Mouse (Mus musculus) bone marrow macrophage, adult 2 months (primary cell): ENCODE data around the gene Setd1a. TPM values are rescaled to one million over a fixed set of nuclear protein-coding genes. Genes with fewer than 3 reads are reported as not detected.
A peak's percentile ranks its signal among the peaks of the same experiment; 100 is the strongest.
"Not testable (repeated sequence)": the region's sequence is repeated elsewhere in the genome, so short reads cannot be mapped to it uniquely, and the experiment has no call there.

Experiments used
- H3K27ac ChIP-seq: 2 replicates; pipeline ENCODE4 v1.5.1; 2012; ENCODE audit warnings: low read depth, low read length; ENCODE audit not compliant: insufficient read depth
- H3K4me1 ChIP-seq: 2 replicates; pipeline ENCODE4 v1.6.1; 2012; ENCODE audit warnings: low read length; ENCODE audit not compliant: control insufficient read depth, insufficient read depth
- H3K4me3 ChIP-seq: 2 replicates; pipeline ENCODE4 v1.5.1; 2012; ENCODE audit warnings: mild to moderate bottlenecking, low read length, moderate library complexity; ENCODE audit not compliant: insufficient read depth
- CTCF ChIP-seq: IDR thresholded peaks from 2 replicates; pipeline ENCODE4 v1.5.1; 2012; ENCODE audit warnings: low read depth, mild to moderate bottlenecking, low read length, moderate library complexity
- POLR2A ChIP-seq: IDR thresholded peaks from 2 replicates; pipeline ENCODE4 v1.6.1; 2012; ENCODE audit warnings: mild to moderate bottlenecking, low read depth, low read length, borderline replicate concordance
- polyA plus RNA-seq: library from polyadenylated mRNA; stranded (reverse); fragments of >200 nt; gene quantifications from 2 replicates; pipeline ENCODE4 v1.2.4, GENCODE M21; 2012; ENCODE audit not compliant: missing spikeins, insufficient read depth, insufficient read length

Gene Setd1a
- polyA plus RNA-seq, result 28.2 and 30.1 TPM in 2 replicates

- no peak for TF ChIP-seq POLR2A
- TF ChIP-seq CTCF, result no peak
- Histone ChIP-seq H3K27ac (peak within 1 kb of the TSS; percentile 98), H3K4me1 (peaks cover 12% of the 10 kb centered on the region), H3K4me3 (peak within 1 kb of the TSS; percentile 90)
Observed at GRCm38 (mm10) chr7:127776426-127776825, at the start of gene Setd1a. Setd1a (plus strand) TSS chr7:127776670.

- Histone ChIP-seq H3K4me3 (no peak overlapping the region), H3K4me1 (no peaks in the 10 kb centered on the region), H3K27ac (no peak overlapping the region)
- TF ChIP-seq CTCF (no peak), POLR2A (no peak)
Observed at GRCm38 (mm10) chr7:127727898-127728297, 48.6 kb upstream of the Setd1a start.

GRCm38 (mm10) chr7:127730170-127730569, 46.3 kb upstream of the Setd1a start:
- no peak overlapping the region for H3K27ac ChIP-seq
- H3K4me3 ChIP-seq, result no peak overlapping the region
- H3K4me1 ChIP-seq, result no peaks in the 10 kb centered on the region
- no peak for TF ChIP-seq CTCF
- no peak for TF ChIP-seq POLR2A

DNA sequence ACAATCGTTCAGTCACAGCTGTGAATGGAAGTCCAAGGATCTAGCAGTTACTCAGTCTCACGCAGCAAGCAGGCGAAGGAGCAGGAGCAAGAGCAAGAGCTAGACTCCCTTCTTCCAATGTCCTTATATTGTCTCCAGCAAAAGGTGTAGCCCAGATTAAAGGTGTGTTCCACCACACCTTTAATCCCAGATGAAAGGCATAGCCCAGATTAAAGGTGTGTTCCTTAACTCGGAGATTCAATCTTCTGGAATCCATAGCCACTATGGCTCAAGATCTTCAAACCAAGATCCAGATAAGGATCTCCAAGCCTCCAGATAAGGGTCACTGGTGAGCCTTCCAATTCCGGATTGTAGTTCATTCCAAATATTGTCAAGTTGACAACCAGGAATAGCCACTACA, 44.4 kb upstream of the Setd1a start, which contains the start of gene Ctf2:
Ctf2 (minus strand) TSS at position 101 of the 400 bp plus-strand sequence.
- H3K27ac ChIP-seq, H3K4me1 ChIP-seq, H3K4me3 ChIP-seq: not testable (repeated sequence)

DNA sequence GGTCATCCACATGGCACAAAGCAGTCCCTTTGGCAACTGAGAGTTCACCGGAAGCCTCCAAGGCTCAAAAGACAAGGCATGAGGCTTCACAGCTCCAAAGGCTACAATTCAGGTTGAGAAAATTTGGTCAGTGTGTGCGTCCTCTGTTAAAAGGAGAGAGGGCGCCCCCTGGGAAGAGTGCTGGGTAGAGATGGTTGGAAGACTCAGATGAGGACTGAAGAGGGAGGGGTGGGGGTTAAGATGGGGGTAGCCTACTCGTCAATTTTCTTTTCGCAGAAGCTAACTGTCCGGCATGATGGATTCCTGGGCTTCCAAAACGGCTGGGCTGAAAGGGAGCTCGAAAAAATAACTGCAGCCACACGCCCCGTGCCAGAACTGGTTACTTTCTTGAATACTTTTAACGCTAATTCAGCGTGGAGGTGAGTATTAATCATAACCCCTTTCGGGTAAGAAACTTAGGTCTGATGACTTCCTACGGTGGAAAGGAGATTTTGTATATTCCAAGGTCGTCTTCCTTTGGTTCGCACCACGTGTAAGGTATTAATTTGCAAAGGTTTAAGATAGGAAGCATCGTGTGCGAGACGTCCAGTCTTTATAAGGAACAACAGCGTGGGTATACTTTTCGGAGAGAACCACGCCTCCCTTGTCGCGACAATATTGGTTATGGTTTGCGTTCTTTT, 32.0 kb upstream of the Setd1a start, which contains the start of gene Fbxl19:
Fbxl19 (plus strand) TSS at position 178 of the 680 bp plus-strand sequence.
- Histone ChIP-seq H3K4me1 (peaks cover 7% of the 10 kb centered on the region; the same call in 1 of the 2 replicates), H3K27ac (peak within 1 kb of the TSS; percentile 52), H3K4me3 (peak within 1 kb of the TSS; percentile 85)
- TF ChIP-seq CTCF, result no peak; the same call in 1 of the 2 replicates
- TF ChIP-seq POLR2A, result no peak

- peaks cover 9% of the 10 kb centered on the region; the same call in 1 of the 2 replicates for H3K4me1 ChIP-seq
- TF ChIP-seq POLR2A, result no peak
- TF ChIP-seq CTCF, result no peak
- peak overlapping the region; percentile 52 for H3K27ac ChIP-seq
- peak overlapping the region; percentile 85 for H3K4me3 ChIP-seq
Observed at GRCm38 (mm10) chr7:127745251-127745651, 31.2 kb upstream of the Setd1a start.

DNA sequence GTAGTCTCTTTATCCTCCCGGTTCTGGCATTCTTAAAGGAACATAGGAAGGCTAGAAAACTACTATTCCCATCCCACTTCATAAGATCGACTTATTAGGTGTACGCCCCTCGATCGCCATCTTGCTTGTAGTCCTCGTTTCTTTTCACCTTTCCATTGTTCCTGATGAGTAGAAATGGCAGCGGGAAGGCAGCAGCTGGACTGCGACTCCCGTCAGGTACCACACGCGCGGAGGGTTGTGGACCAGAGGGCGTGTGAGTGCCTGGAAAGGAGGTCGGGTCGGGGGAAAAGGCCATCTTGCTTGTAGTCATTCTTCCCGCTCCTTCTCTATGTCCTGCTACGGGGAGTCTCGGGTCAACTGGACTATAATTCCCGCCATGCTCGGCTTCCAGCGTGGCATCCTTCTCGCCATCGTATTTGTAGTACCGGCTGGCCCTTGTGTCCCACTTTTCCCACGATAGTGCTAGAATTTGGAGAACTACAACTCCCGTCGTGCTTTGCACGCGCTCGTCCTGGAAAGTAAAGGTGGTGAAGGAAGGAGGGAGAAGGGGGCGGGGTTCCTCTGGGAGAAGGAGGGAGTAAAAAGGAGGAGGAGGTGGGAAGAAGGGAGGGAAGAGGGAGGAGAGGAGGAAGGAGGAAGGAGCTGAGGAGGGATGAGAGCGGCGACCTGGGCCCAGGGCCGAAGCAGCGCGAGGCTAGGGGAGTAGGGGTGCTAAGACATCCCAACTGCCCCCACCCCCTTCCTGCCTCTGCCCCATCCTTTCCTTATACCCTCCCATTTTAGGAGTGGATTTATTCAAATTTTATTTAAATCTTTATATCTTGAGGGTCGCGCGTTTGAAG, 30.6 kb upstream of the Setd1a start:
- H3K4me3 ChIP-seq, result peak overlapping the region; percentile 85
- H3K4me1 ChIP-seq, result peaks cover 11% of the 10 kb centered on the region; the same call in 1 of the 2 replicates
- TF ChIP-seq CTCF (no peak), POLR2A (no peak)
- peak overlapping the region; percentile 43 for H3K27ac ChIP-seq

GRCm38 (mm10) chr7:127746494-127747491, 29.7 kb upstream of the Setd1a start:
- Histone ChIP-seq H3K4me3 (peak overlapping the region; percentile 85), H3K27ac (no peak overlapping the region), H3K4me1 (peaks cover 11% of the 10 kb centered on the region; the same call in 1 of the 2 replicates)
- TF ChIP-seq POLR2A, result no peak
- TF ChIP-seq CTCF, result no peak
